Mouse (Mus musculus): ENCODE data around the gene Gm7257.

Gm7257 gene

GRCm38 (mm10) chr9:36431584-36431983 is at the start of gene Gm7257:
Gene Gm7257 (plus strand): TSS chr9:36431884.
- DNase-seq = no peak

- no peak for DNase-seq
Observed at GRCm38 (mm10) chr9:36402991-36403390, 28.7 kb upstream of the Gm7257 start.

- DNase-seq = no peak
Observed at GRCm38 (mm10) chr9:36435051-36435764, 3.5 kb downstream of the Gm7257 start.

GRCm38 (mm10) chr9:36475338-36475737 is 43.7 kb downstream of the Gm7257 start, which contains the start of gene Gm9513:
Gene Gm9513 (plus strand): TSS chr9:36475638.
- DNase-seq = no peak
